Mouse (Mus musculus): ENCODE measurements around the gene Adamtsl2. TPM values are rescaled to one million over a fixed set of nuclear protein-coding genes. Genes with fewer than 3 reads are reported as not detected.

Adamtsl2 gene
- polyA plus RNA-seq (2011; ENCODE audit: insufficient read length, low read depth, missing spikeins): 0.17 and 0.95 TPM in 2 replicates

DNA sequence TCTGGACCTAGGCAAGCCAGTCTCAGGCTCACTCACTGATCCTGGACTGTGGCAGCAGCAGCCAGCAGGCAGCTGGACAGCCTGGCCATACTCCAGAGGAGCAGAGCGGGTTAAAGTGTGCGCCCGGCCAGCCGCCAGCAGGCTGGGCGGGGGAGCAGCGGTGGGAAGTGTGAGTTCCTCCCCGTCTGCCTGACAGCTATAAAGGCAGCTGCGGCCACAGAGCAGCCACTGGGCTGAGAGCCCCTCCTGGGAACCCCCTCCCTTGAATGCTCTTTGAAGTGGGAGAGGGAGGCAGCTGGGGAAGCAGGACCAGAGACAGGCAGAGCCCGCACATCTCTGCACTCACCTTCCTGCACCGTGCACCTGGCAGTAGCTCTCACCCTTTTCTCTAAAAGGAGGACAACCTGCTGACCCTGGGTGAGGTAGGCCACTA lies at the start of gene Adamtsl2:
Gene Adamtsl2, plus strand, starts transcription at position 228 of the 433 bp plus-strand sequence.
- no peak within 1 kb of the TSS for H3K27ac ChIP-seq (ENCODE audit: insufficient read depth, low read length)
- peaks cover 7% of the 10 kb centered on the region for H3K4me1 ChIP-seq (ENCODE audit: control insufficient read depth, insufficient read depth, low read length)
- H3K4me3 ChIP-seq (ENCODE audit: insufficient read depth, low read length): no peak within 1 kb of the TSS
- TF ChIP-seq CTCF (IDR thresholded peaks at IDR 0.05; ENCODE audit: borderline replicate concordance, insufficient read depth, low read length) (no peak), POLR2A (IDR thresholded peaks at IDR 0.05; ENCODE audit: low read depth, low read length) (no peak)

DNA sequence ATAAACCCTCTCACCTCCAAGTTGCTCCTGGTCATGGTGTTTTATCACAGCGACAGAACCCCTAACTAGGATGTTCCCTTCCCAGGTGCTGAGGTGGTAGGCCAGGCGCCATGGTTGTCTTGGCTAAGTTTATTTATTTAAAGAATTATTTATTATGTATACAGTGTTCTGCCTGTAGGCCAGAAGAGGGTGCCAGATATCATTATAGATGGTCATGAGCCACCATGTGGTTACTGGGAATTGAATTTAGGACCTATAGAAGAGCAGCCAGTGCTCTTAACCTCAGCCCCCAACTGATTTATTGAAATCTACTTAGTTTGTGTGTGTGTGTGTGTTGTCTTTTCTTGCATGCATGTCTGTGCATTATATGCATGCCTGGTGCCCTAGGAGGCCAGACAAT lies 46.8 kb upstream of the Adamtsl2 start:
- no peak overlapping the region for H3K4me3 ChIP-seq (ENCODE audit: insufficient read depth, low read length)
- peaks cover 2% of the 10 kb centered on the region; the same call in 1 of the 2 replicates for H3K4me1 ChIP-seq (ENCODE audit: control insufficient read depth, insufficient read depth, low read length)
- no peak overlapping the region for H3K27ac ChIP-seq (ENCODE audit: insufficient read depth, low read length)
- no peak for TF ChIP-seq POLR2A (IDR thresholded peaks at IDR 0.05; ENCODE audit: low read depth, low read length)
- TF ChIP-seq CTCF (IDR thresholded peaks at IDR 0.05; ENCODE audit: borderline replicate concordance, insufficient read depth, low read length): no peak

DNA sequence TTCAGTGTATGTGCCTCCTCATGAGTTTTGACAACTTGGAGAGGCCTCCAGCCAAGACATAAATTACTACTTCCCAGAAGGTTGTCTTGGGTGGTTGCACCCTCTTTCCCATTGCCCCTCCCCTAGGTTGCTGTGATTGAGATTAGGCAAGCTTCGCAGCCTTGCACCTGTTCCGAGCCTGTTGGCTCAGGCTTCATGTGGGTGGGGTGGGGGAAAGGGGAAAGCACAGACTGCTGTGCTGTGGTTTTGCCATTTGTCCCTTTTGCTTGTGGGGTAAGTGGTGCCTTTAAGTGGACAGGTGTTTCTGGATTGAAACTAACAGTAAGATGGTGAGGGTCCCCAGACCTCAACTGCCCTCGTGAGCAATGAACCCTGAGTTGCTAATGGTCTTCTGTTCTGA lies 43.2 kb upstream of the Adamtsl2 start:
- TF ChIP-seq POLR2A (IDR thresholded peaks at IDR 0.05; ENCODE audit: low read depth, low read length): no peak
- no peak for TF ChIP-seq CTCF (IDR thresholded peaks at IDR 0.05; ENCODE audit: borderline replicate concordance, insufficient read depth, low read length)
- H3K27ac ChIP-seq (ENCODE audit: insufficient read depth, low read length): no peak overlapping the region

DNA sequence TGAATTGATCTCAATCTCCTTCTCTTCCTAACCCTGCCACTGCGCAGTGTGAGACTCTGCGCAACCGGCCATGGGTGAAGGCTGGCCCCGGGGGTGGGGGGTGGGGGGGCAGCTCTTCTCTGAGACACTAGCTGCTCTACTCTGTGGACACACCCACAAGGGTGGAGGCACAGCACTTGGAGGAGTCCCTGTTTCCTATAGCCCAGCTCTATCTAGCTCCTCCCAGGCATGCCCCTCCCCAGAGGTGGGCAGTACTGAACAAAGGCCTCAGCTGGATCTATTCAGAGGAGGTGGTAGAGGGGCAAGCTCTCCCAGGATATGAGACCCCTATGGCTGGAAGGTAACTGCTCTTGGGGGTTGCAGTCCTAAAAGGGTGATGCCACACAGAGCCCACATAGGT lies 42.2 kb upstream of the Adamtsl2 start:
- no peak overlapping the region for H3K27ac ChIP-seq (ENCODE audit: insufficient read depth, low read length)
- no peak overlapping the region for H3K4me3 ChIP-seq (ENCODE audit: insufficient read depth, low read length)
- no peaks in the 10 kb centered on the region for H3K4me1 ChIP-seq (ENCODE audit: control insufficient read depth, insufficient read depth, low read length)
- TF ChIP-seq CTCF (IDR thresholded peaks at IDR 0.05; ENCODE audit: borderline replicate concordance, insufficient read depth, low read length): no peak
- no peak for TF ChIP-seq POLR2A (IDR thresholded peaks at IDR 0.05; ENCODE audit: low read depth, low read length)

More for the DNA sequence above, 43.2 kb upstream of the Adamtsl2 start:
- Histone ChIP-seq H3K4me1 (ENCODE audit: control insufficient read depth, insufficient read depth, low read length) (no peaks in the 10 kb centered on the region), H3K4me3 (ENCODE audit: insufficient read depth, low read length) (no peak overlapping the region)

DNA sequence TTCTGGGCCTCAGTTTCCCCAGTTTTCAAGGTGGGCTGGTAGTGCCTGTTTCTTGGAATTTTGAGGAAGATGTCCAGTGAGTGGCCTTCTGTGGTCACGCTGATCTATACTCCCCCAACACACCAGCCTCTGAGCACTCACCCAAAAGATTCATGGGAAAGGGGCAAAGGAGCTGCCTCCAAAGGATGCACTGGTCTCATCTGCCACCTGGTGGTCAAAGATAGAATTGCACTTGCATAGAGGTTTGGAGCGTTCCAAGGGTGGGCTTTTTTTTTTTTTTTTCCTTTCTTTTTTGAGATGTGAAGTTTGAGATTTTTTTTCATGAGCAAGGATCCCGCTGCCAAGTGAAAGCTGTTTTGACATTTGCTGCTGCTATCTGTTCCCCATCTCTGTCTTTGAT lies 40.6 kb upstream of the Adamtsl2 start:
- no peaks in the 10 kb centered on the region for H3K4me1 ChIP-seq (ENCODE audit: control insufficient read depth, insufficient read depth, low read length)
- TF ChIP-seq POLR2A (IDR thresholded peaks at IDR 0.05; ENCODE audit: low read depth, low read length) (no peak), CTCF (IDR thresholded peaks at IDR 0.05; ENCODE audit: borderline replicate concordance, insufficient read depth, low read length) (peak; percentile 72; the same call in 1 of the 2 replicates)
- no peak overlapping the region for H3K4me3 ChIP-seq (ENCODE audit: insufficient read depth, low read length)
- H3K27ac ChIP-seq (ENCODE audit: insufficient read depth, low read length): no peak overlapping the region

DNA sequence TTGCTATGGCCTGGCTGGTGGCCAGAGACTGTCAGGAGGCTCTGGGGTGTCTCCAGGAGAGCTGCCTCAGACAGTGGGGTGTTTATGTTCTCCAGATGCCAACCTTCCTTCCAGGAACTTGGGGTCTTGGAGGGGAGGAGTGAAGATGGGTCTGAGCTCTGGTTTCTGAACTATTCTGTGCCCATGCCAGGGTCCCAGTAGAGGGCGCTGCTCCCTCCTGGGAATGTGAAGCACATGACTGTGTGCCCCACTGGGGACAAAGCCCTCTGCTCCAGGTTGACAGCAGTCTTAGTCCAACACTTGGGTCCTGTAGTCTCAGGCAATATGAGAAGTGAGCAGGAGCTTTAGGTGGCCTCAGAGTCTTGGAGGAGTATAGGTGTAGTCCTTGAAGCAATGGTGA lies 39.9 kb upstream of the Adamtsl2 start:
- no peak overlapping the region for H3K27ac ChIP-seq (ENCODE audit: insufficient read depth, low read length)
- TF ChIP-seq POLR2A (IDR thresholded peaks at IDR 0.05; ENCODE audit: low read depth, low read length) (no peak), CTCF (IDR thresholded peaks at IDR 0.05; ENCODE audit: borderline replicate concordance, insufficient read depth, low read length) (peak; percentile 22; the same call in 1 of the 2 replicates)
- no peak overlapping the region for H3K4me3 ChIP-seq (ENCODE audit: insufficient read depth, low read length)
- H3K4me1 ChIP-seq (ENCODE audit: control insufficient read depth, insufficient read depth, low read length): no peaks in the 10 kb centered on the region

DNA sequence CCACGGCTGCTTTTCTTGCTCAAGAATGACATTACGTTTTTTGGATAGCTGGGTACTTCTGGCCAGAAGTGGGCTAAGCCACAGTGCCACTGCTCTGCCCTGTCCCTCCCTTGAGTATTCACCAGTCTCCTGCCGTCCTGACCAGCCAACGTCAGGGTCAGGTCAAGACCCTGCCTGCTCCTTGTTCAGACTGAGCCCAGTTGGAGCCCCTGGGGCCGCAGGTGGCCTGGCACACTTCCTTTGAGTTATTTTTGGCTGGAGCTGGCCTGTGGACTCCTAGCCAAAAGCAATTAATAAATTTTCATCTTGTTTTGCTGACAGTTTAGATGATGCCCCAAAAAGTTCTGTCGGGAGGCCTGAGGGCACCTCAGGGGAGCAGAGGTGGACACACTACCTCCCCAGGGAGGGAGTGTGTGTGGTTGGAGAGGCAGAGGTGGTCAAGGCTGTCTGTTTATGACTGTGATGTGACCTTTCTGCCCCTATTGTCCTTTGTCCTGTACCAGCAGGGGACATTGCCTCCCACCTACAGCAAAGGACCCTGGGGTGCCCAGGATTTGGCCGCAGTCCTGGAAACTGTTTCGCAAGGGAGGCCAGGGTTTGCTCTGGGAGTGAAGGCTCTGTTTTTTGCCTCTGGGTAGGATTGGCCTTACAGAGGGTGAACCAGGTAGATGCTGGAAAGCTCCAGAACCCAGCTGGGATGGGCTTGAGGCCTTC lies 36.9 kb upstream of the Adamtsl2 start:
- TF ChIP-seq POLR2A (IDR thresholded peaks at IDR 0.05; ENCODE audit: low read depth, low read length): no peak
- no peak for TF ChIP-seq CTCF (IDR thresholded peaks at IDR 0.05; ENCODE audit: borderline replicate concordance, insufficient read depth, low read length)
- H3K4me1 ChIP-seq (ENCODE audit: control insufficient read depth, insufficient read depth, low read length): no peaks in the 10 kb centered on the region
- no peak overlapping the region for H3K27ac ChIP-seq (ENCODE audit: insufficient read depth, low read length)
- no peak overlapping the region for H3K4me3 ChIP-seq (ENCODE audit: insufficient read depth, low read length)

DNA sequence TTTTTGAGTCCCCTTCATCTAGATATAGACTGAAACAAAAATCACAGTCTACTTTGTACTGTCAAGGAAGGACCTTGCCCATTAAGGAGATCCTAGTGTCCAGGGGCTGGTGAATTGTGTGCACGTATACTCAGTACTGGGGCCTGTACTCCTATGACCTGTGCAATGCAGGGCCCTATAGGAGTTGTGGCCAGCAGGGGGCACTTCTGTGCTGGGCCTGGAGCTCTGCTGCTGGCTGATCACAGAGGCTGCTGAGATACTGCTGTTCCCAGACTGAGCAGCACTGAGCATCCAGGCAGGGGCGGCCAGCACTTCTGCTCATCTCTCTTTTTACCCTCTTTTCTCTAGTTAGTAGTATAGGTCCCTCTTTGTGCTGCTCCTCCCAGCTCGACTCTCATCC lies 35.7 kb upstream of the Adamtsl2 start:
- Histone ChIP-seq H3K4me1 (ENCODE audit: control insufficient read depth, insufficient read depth, low read length) (no peaks in the 10 kb centered on the region), H3K27ac (ENCODE audit: insufficient read depth, low read length) (no peak overlapping the region), H3K4me3 (ENCODE audit: insufficient read depth, low read length) (no peak overlapping the region)
- TF ChIP-seq CTCF (IDR thresholded peaks at IDR 0.05; ENCODE audit: borderline replicate concordance, insufficient read depth, low read length) (peak; percentile 81), POLR2A (IDR thresholded peaks at IDR 0.05; ENCODE audit: low read depth, low read length) (no peak)

- TF ChIP-seq POLR2A (IDR thresholded peaks at IDR 0.05; ENCODE audit: low read depth, low read length) (no peak), CTCF (IDR thresholded peaks at IDR 0.05; ENCODE audit: borderline replicate concordance, insufficient read depth, low read length) (no peak)
- H3K4me3 ChIP-seq (ENCODE audit: insufficient read depth, low read length): no peak overlapping the region
- H3K4me1 ChIP-seq (ENCODE audit: control insufficient read depth, insufficient read depth, low read length): no peaks in the 10 kb centered on the region
- H3K27ac ChIP-seq (ENCODE audit: insufficient read depth, low read length): no peak overlapping the region
Observed at GRCm38 (mm10) chr2:27044166-27044565, 35.0 kb upstream of the Adamtsl2 start.

DNA sequence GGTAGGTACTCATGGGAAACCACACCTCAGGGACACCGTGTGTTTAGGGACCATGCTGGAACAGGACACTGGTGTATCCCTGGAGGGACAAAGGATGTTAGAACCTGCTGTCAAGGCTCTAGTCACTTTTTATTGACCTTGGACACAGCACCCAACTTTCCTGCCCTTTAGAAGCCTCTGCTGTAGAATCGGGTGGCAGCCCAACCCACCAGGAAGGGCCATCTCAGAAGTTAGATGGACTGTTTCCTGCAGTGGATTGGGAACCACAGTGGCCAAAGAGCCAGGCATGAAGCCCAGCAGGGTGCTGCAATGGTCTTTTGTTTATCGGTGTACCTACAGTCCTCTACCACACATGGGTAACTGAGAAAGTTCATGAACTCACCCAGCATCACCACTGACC lies 34.5 kb upstream of the Adamtsl2 start:
- no peaks in the 10 kb centered on the region for H3K4me1 ChIP-seq (ENCODE audit: control insufficient read depth, insufficient read depth, low read length)
- TF ChIP-seq CTCF (IDR thresholded peaks at IDR 0.05; ENCODE audit: borderline replicate concordance, insufficient read depth, low read length) (no peak), POLR2A (IDR thresholded peaks at IDR 0.05; ENCODE audit: low read depth, low read length) (no peak)
- no peak overlapping the region for H3K27ac ChIP-seq (ENCODE audit: insufficient read depth, low read length)
- H3K4me3 ChIP-seq (ENCODE audit: insufficient read depth, low read length): no peak overlapping the region
